Mouse (Mus musculus) thymus, postnatal 4 days (tissue): ENCODE data around the gene Olfr44.

Experiments
- DNase-seq: peaks from one replicate; pipeline ENCODE4 v3.0.0; 2021

Olfr44 gene

GRCm38 (mm10) chr9:39493895-39494294 is at the start of gene Olfr44:
Olfr44 (minus strand) TSS chr9:39493995.
- no peak for DNase-seq

GRCm38 (mm10) chr9:39523616-39524285 is 30.0 kb upstream of the Olfr44 start:
- no peak for DNase-seq

GRCm38 (mm10) chr9:39518595-39518994 is 24.8 kb upstream of the Olfr44 start:
- DNase-seq = no peak

- DNase-seq = no peak
These were observed 21.7 kb upstream of the Olfr44 start, which contains the start of gene Olfr957 for GRCm38 (mm10) chr9:39515531-39515930. Olfr957 (minus strand) TSS chr9:39515809.

DNA sequence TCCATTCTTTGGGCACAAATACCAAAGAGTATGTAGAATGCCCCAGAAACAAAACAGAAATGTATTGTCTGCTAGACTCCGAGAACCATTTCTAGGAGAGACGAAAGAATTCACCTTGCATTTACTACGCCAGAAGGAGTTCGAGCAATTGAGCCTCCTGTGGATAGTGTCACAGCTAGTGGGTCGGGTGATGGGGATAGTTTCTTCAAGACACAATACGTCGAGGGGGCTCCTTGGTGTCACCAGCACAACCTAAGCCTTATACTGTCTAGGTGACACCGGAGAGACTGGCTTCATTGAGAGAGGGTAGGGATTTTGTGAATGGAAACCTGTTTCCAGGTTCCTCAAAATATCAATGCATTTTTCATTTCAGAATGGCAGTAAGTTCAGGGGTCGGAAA is 15.6 kb upstream of the Olfr44 start:
- DNase-seq = no peak

DNA sequence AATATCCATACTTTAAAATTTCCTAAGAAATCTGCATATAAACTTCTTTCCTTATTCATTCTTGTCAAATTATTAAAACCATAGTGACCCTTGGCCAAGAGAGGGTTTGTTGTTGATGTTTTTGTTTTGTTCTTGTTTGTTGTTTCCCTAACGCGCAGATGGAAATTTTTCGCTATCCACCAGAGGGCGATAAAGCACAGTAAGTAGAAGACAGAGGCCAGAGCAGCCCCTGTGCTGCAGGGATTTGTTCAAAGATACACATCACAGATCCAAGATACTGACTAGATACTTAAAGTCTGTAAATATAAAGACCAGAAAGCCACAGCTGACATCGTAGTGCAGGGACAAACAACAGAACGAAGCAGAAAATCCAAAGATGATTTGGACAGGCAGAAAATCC is 15.2 kb upstream of the Olfr44 start:
- DNase-seq = peak; percentile 12

- no peak for DNase-seq
These were observed 22.0 kb downstream of the Olfr44 start, which contains the start of gene Olfr955 for GRCm38 (mm10) chr9:39471844-39472243. Olfr955 (minus strand) TSS chr9:39471944.

GRCm38 (mm10) chr9:39456401-39456800 is 37.4 kb downstream of the Olfr44 start, which contains the start of gene Olfr954:
Olfr954 (plus strand) TSS chr9:39456701.
- DNase-seq = no peak
